Mouse (Mus musculus): ENCODE data around the gene Nmb. TPM values are rescaled to one million over a fixed set of nuclear protein-coding genes. Genes with fewer than 3 reads are reported as not detected.

Gene Nmb
- total and polyA plus RNA-seq, 3 experiments, result 0.47 to 0.66 (median 0.47) TPM

GRCm38 (mm10) chr7:80919647-80920008 is 14.8 kb upstream of the Nmb start:
- Histone ChIP-seq H3K79me2 (replicated peaks; ENCODE audit: control insufficient read depth, extremely low read depth, insufficient read depth, poor library complexity, severe bottlenecking) (0 out of 2 replicates have a peak, but pooled peaks cover 2% of the 10 kb centered on the region), H3K9me3 (replicated peaks; ENCODE audit: low read length) (no peaks in the 10 kb centered on the region), H3K27me3 (replicated peaks) (no peaks in the 10 kb centered on the region), H3K4me2 (ENCODE audit: insufficient read depth, low read depth, poor library complexity, severe bottlenecking) (no peak overlapping the region), H3K4me3 (replicated peaks in 1 of 3; ENCODE audit: low read depth in 2 of 3, low read length in 2 of 3, poor library complexity in 1 of 3) (no peak overlapping the region), H3K27ac (ENCODE audit: insufficient read depth, low read depth) (no peak overlapping the region), H3K9ac (ENCODE audit: insufficient read depth, low read depth) (no peak overlapping the region), H3K36me3 (replicated peaks in 1 of 2; ENCODE audit: control insufficient read depth in 1 of 2, insufficient read depth in 1 of 2, low read length in 1 of 2) (peaks cover 57 to 80% of the 10 kb centered on the region in 2 experiments), H3K4me1 (ENCODE audit: control insufficient read depth in 1 of 2, insufficient read depth in 2 of 2) (peaks cover 0 to 19% of the 10 kb centered on the region in 2 experiments; a peak in 2 of 4 replicates)
- dilution Hi-C loops (cut with MboI; ENCODE audit: extremely low pct_ligation_motif_present, extremely low pct_unique_long_range_greater_than_20kb, low sequenced_read_pairs) (no loop called here), in situ Hi-C loops (cut with MboI; ENCODE audit: low pct_ligation_motif_present, low pct_unique_long_range_greater_than_20kb, low sequenced_read_pairs) (no loop called here)
- DNase-seq (ENCODE audit: extremely low read depth), result no peak
- no peak for TF ChIP-seq POLR2AphosphoS2 (IDR thresholded peaks at IDR 0.05; ENCODE audit: low read depth, low read length)
- TF ChIP-seq TBP (conservative IDR thresholded peaks at IDR 0.05; ENCODE audit: low read depth, low read length), result no peak
- TF ChIP-seq ELF1 (IDR thresholded peaks at IDR 0.05; ENCODE audit: low read depth, low read length), result no peak
- no peak for TF ChIP-seq ZC3H11A (IDR thresholded peaks at IDR 0.05; ENCODE audit: low read depth, low read length)
- TF ChIP-seq RCOR1 (conservative IDR thresholded peaks at IDR 0.05; ENCODE audit: low read depth, low read length), result no peak
- no peak for TF ChIP-seq MAZ (IDR thresholded peaks at IDR 0.05; ENCODE audit: low read depth, low read length)
- TF ChIP-seq KAT2A (IDR thresholded peaks at IDR 0.05; ENCODE audit: insufficient replicate concordance, low read length), result no peak
- no peak for TF ChIP-seq GABPA (IDR thresholded peaks at IDR 0.05; ENCODE audit: insufficient replicate concordance, low read depth, low read length)
- no peak for TF ChIP-seq CTCF (conservative IDR thresholded peaks at IDR 0.05 in 1 of 2, IDR thresholded peaks at IDR 0.05 in 1 of 2; ENCODE audit: low read depth in 2 of 2, low read length in 2 of 2)
- no peak for TF ChIP-seq ETS1 (conservative IDR thresholded peaks at IDR 0.05; ENCODE audit: low read depth, low read length)
- no peak for TF ChIP-seq E2F4 (IDR thresholded peaks at IDR 0.05; ENCODE audit: insufficient replicate concordance, low read depth, low read length)
- no peak for TF ChIP-seq MAX (IDR thresholded peaks at IDR 0.05; ENCODE audit: low read length)
- no peak for TF ChIP-seq ZNF384 (IDR thresholded peaks at IDR 0.05; ENCODE audit: low read depth, low read length)
- TF ChIP-seq ZMIZ1 (IDR thresholded peaks at IDR 0.05; ENCODE audit: low read depth, low read length), result no peak
- TF ChIP-seq NELFE (IDR thresholded peaks at IDR 0.05; ENCODE audit: low read depth, low read length), result no peak
- no peak for TF ChIP-seq USF2 (conservative IDR thresholded peaks at IDR 0.05; ENCODE audit: low read depth, low read length)
- TF ChIP-seq PAX5 (IDR thresholded peaks at IDR 0.05; ENCODE audit: low read length), result no peak
- TF ChIP-seq MXI1 (IDR thresholded peaks at IDR 0.05; ENCODE audit: low read depth, low read length), result no peak

- no peak overlapping the region for H3K4me2 ChIP-seq (ENCODE audit: insufficient read depth, low read depth, poor library complexity, severe bottlenecking)
- H3K79me2 ChIP-seq (replicated peaks; ENCODE audit: control insufficient read depth, extremely low read depth, insufficient read depth, poor library complexity, severe bottlenecking), result 0 out of 2 replicates have a peak, but pooled peaks cover 2% of the 10 kb centered on the region
- dilution Hi-C loops (cut with MboI; ENCODE audit: extremely low pct_ligation_motif_present, extremely low pct_unique_long_range_greater_than_20kb, low sequenced_read_pairs), result no loop called here
- in situ Hi-C loops (cut with MboI; ENCODE audit: low pct_ligation_motif_present, low pct_unique_long_range_greater_than_20kb, low sequenced_read_pairs), result no loop called here
- peak; percentile 28 for DNase-seq (ENCODE audit: extremely low read depth)
- H3K36me3 ChIP-seq (replicated peaks in 1 of 2; ENCODE audit: control insufficient read depth in 1 of 2, insufficient read depth in 1 of 2, low read length in 1 of 2), result peaks cover 58 to 81% of the 10 kb centered on the region in 2 experiments
- no peak overlapping the region for H3K9ac ChIP-seq (ENCODE audit: insufficient read depth, low read depth)
- H3K4me1 ChIP-seq (ENCODE audit: control insufficient read depth in 1 of 2, insufficient read depth in 2 of 2), result peaks cover 0 to 19% of the 10 kb centered on the region in 2 experiments; a peak in 2 of 4 replicates
- no peaks in the 10 kb centered on the region for H3K27me3 ChIP-seq (replicated peaks)
- H3K27ac ChIP-seq (ENCODE audit: insufficient read depth, low read depth), result no peak overlapping the region
- TF ChIP-seq BHLHE40 (IDR thresholded peaks at IDR 0.05; ENCODE audit: low read depth, low read length), result no peak
- TF ChIP-seq RAD21 (IDR thresholded peaks at IDR 0.05; ENCODE audit: low read depth, low read length), result no peak
- TF ChIP-seq CHD1 (IDR thresholded peaks at IDR 0.05; ENCODE audit: low read depth, low read length), result no peak
- TF ChIP-seq ZNF384 (IDR thresholded peaks at IDR 0.05; ENCODE audit: low read depth, low read length), result no peak
- no peak for TF ChIP-seq IRF4 (IDR thresholded peaks at IDR 0.05; ENCODE audit: low read depth, low read length)
- no peak for TF ChIP-seq MXI1 (IDR thresholded peaks at IDR 0.05; ENCODE audit: low read depth, low read length)
- TF ChIP-seq JUND (conservative IDR thresholded peaks at IDR 0.05; ENCODE audit: low read depth, low read length), result no peak
- no peak for TF ChIP-seq ZKSCAN1 (IDR thresholded peaks at IDR 0.05; ENCODE audit: borderline replicate concordance, low read depth, low read length)
- no peak for TF ChIP-seq HCFC1 (IDR thresholded peaks at IDR 0.05; ENCODE audit: low read depth, low read length)
- no peak for TF ChIP-seq NELFE (IDR thresholded peaks at IDR 0.05; ENCODE audit: low read depth, low read length)
- TF ChIP-seq MAX (IDR thresholded peaks at IDR 0.05; ENCODE audit: low read length), result no peak
- TF ChIP-seq MEF2A (IDR thresholded peaks at IDR 0.05; ENCODE audit: borderline replicate concordance, low read depth, low read length), result no peak
- no peak for TF ChIP-seq E2F4 (IDR thresholded peaks at IDR 0.05; ENCODE audit: insufficient replicate concordance, low read depth, low read length)
- no peak for TF ChIP-seq ZMIZ1 (IDR thresholded peaks at IDR 0.05; ENCODE audit: low read depth, low read length)
- TF ChIP-seq MYC (IDR thresholded peaks at IDR 0.05; ENCODE audit: low read depth, low read length), result no peak
- no peak for TF ChIP-seq MAFK (IDR thresholded peaks at IDR 0.05; ENCODE audit: insufficient replicate concordance, low read length)
- no peak for TF ChIP-seq POLR2AphosphoS2 (IDR thresholded peaks at IDR 0.05; ENCODE audit: low read depth, low read length)
- TF ChIP-seq CHD2 (IDR thresholded peaks at IDR 0.05; ENCODE audit: low read length), result no peak
- H3K4me3 ChIP-seq (replicated peaks in 1 of 3; ENCODE audit: low read depth in 2 of 3, low read length in 2 of 3, poor library complexity in 1 of 3), result no peak overlapping the region
- H3K9me3 ChIP-seq (replicated peaks; ENCODE audit: low read length), result no peaks in the 10 kb centered on the region
Observed at GRCm38 (mm10) chr7:80918982-80919646, 14.2 kb upstream of the Nmb start.

Measured in CH12.LX (cell line).